Mouse (Mus musculus) embryonic stem cell, embryonic (primary cell): Measurements from ENCODE around the gene Sema4d.

Experiments
- CTCF ChIA-PET, 4 experiments: fragments of 300-600 bp in 2 of 4; fragments of 350-600 bp in 2 of 4; sonication (Branson Sonifier 250); formaldehyde crosslinking; loops; one replicate each; lab custom pipeline; 2022; ENCODE audit warnings: inconsistent platforms in 2 of 4; lab: Charles Lee
- POLR2A ChIA-PET, 4 experiments: fragments of 300-600 bp in 2 of 4; fragments of 350-600 bp in 2 of 4; sonication (Branson Sonifier 250); formaldehyde crosslinking; loops; one replicate each; lab custom pipeline; 2022; ENCODE audit warnings: antibody characterized with exemption in 4 of 4, inconsistent platforms in 1 of 4; lab: Charles Lee

Sema4d gene

DNA sequence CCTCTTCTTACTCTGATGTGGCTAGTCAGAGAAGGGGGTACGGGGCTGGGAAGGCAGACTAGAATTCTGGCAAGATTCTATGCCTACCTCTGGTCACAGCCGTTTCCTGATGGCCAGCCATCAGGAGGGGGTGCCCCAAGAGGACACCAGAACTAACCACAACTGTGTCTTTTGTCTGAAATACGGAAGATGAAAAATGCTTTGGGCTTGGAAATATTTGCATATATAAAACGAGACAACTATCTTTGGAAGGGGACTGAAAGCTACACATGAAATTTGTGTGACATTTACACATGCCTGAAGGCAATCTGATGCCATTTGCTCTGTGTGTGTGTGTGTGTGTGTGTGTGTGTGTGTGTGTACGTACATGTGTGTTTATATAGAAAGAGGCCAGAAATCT is 89.7 kb downstream of the Sema4d start:
- ChIA-PET POLR2A (no interaction called here), CTCF (no interaction called here)

DNA sequence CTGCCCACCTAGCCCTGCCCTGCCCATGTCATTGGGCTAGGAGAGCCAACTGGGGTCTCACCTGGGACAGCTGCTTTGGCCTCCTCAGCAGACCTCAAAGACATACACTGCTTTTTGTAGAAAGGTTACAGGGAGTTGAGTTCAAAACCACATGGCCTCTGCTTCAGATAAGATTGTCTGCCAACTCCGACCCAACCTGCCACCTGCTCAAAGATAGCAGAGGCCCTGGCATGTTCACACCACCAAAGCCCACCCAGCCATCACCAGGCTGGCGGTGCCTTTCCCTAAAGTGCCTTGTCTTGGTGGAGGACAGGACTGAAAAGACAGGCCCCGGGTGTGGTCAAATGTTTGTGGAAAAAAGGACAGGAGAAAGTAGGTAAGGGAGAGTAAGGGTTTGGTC is 95.2 kb downstream of the Sema4d start:
- POLR2A ChIA-PET, result interaction anchor here in 2 of 4 experiments (0.6 to 1.2 kb wide), 2 partner anchors 47 to 316 kb away, joined by 3 to 4 read pairs; partner anchors contain the start of gene Secisbp2 (in 1 of the 2)

DNA sequence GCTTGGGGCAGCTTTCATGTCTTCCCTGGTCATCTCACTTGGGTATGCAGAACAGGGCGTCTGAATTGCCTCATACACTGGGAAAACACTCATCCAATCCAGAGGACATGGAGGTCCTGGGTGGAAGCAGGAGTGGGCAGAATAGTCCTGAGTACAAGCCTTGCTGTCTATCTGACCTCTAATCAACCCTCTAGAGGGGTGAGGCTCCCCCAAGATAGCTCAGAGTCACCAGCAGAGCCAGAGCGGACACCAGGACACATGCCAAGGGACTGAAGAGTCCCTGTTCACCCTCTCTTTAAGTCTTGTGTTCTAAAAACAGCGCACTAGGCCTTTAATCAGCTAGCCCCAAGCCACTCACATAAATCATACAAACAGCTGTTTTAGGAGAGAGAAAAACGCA is 95.7 kb downstream of the Sema4d start:
- POLR2A ChIA-PET, result interaction anchor here in 2 of 4 experiments (0.6 to 1.2 kb wide), 2 partner anchors 47 to 316 kb away, joined by 3 to 4 read pairs; partner anchors contain the start of gene Secisbp2 (in 1 of the 2)
- CTCF ChIA-PET, result interaction anchor here in 1 of 4 experiments (0.6 kb wide), 1 partner anchor 171 kb away, joined by 10 read pairs; no protein-coding TSS in a partner anchor

More for the DNA sequence above, 95.2 kb downstream of the Sema4d start:
- CTCF ChIA-PET, result interaction anchor here in 1 of 4 experiments (0.6 kb wide), 1 partner anchor 170 kb away, joined by 10 read pairs; no protein-coding TSS in a partner anchor

DNA sequence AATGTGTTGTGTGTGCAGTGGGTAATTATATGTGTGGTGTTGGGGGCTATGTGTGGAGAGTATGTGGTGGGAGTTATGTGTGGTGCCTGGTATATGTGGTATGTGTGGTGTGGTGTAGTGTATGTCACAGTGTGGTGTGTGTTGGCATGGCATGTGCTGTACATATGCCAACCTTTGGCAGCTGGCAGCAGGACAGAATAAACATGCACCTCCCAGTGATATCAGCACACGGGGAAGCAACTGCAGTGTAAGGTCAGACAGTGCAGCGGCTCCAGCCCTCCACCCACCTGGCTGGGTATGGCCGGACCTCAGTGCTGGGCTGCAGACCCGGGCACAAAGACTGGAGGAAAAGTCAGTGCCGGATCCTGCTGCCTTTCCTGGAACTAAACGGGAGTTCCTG is 96.1 kb downstream of the Sema4d start:
- ChIA-PET POLR2A (interaction anchor here in 2 of 4 experiments (0.6 to 1.2 kb wide), 2 partner anchors 46 to 315 kb away, joined by 3 to 4 read pairs; partner anchors contain the start of gene Secisbp2 (in 1 of the 2)), CTCF (interaction anchor here in 1 of 4 experiments (0.6 kb wide), 1 partner anchor 171 kb away, joined by 10 read pairs; no protein-coding TSS in a partner anchor)

DNA sequence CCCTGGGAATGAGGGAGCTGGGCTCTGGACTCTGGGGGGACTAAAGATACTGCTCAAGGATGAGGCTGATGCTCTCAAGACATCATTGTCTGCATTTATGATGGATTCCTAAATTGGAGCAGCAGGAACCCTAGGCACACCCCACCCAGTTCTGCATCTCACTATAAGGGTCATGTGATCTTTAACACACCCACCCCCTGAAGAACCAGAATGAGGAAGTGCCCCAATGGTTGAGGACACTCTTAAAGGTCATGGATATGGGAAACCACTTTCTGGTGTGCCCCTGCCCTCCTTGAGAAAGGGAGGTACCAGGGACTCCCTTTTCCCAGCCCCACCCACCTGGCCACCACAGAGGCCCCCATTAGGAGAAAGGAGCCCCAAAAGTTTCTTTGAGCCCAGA is 97.1 kb downstream of the Sema4d start:
- CTCF ChIA-PET, result no interaction called here
- POLR2A ChIA-PET, result interaction anchor here in 1 of 4 experiments (1.0 kb wide), 1 partner anchor 22 kb away, joined by 3 read pairs; no protein-coding TSS in a partner anchor

DNA sequence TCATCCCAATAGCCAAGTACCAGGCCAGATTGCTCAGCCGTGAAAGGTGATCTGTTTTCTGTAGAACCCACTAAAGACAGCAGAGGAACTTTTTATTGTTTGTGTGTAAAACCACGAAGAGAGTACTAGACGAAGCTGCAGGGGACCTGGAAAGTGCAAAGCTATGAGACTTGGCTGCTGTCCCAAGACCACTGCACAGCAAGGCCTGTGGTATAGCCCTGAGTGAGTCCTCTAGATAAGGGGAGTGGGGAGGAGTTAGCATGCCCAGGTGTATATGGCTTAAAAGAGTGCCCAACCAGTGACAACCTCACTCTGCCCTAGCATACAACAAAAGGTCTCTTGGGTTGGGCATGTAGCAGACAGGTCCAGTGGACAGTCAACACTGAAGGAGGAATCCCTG is 104.9 kb downstream of the Sema4d start:
- CTCF ChIA-PET, result interaction anchor here in 2 of 4 experiments (0.6 to 1.2 kb wide), 3 partner anchors 37 to 716 kb away, joined by 3 to 6 read pairs (median 4); partner anchors contain the start of gene Secisbp2 (in 1 of the 2)
- POLR2A ChIA-PET, result interaction anchor here in 2 of 4 experiments (0.8 to 1.5 kb wide), 5 partner anchors 10 to 37 kb away, joined by 3 to 7 read pairs (median 3); partner anchors contain the start of gene Secisbp2 (in 1 of the 2)

DNA sequence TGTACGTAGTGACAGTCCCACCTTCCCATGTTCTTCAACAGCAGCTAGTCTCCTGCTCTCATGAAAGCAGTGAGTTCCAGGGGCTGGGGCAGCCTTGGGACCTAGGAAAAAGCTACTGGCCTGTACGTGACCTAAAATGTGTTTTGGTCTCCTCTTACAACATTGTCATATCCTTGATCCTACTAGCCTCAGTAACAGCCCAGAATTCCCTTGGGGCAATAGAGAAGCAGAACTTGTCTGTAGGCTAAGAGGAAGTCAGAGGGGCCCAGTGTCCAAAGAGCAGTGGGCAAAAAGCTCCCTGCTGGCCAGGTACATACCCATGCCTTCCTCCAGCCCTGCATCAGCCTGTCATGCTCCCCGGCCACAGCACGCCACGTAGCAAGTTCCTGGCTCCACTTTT is 106.6 kb downstream of the Sema4d start:
- CTCF ChIA-PET, result interaction anchor here in 1 of 4 experiments (0.6 kb wide), 1 partner anchor 639 kb away, joined by 3 read pairs; no protein-coding TSS in a partner anchor
- POLR2A ChIA-PET, result interaction anchor here in 2 of 4 experiments (0.5 to 1.8 kb wide), 2 partner anchors 19 to 42 kb away, joined by 5 to 9 read pairs; partner anchors contain the start of gene Cks2 (in 1 of the 2)

DNA sequence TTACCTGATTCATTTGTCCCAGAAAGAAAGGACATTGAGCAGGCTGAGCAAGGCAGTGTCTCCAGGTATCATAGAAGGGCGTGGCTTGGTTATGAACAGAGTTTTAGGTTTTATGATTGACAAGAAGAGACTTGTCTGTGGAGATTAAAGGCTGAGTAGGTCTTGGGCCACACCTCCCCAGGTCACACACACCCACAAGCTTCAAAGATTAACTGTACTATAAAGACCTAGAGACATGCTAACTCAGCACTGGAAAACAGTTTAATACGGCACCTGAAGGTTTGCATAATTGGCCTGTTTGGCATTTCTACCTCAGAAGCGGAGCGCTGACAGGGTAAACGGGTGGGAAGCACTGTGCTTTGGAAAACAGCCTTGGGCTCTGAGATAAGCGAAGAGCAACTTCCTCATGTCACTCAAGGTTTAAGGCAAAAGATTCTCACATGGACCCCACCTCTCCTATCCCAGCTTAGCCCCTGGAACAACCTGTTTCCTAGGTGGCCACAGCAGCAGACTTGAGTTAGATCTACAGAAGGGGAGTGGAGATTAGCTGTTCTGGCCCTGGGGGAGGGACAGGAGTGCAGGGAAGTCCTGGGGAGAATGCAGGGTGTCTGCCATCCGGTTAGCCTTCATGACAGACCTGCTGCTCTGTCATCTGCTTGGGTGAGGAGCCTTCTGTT is 108.1 kb downstream of the Sema4d start:
- CTCF ChIA-PET, result interaction anchor here in 1 of 4 experiments (0.6 kb wide), 1 partner anchor 1145 kb away, joined by 13 read pairs; no protein-coding TSS in a partner anchor
- POLR2A ChIA-PET, result interaction anchor here in 2 of 4 experiments (0.7 to 1.3 kb wide), 4 partner anchors 8 to 115 kb away, joined by 3 to 4 read pairs (median 3); no protein-coding TSS in a partner anchor

DNA sequence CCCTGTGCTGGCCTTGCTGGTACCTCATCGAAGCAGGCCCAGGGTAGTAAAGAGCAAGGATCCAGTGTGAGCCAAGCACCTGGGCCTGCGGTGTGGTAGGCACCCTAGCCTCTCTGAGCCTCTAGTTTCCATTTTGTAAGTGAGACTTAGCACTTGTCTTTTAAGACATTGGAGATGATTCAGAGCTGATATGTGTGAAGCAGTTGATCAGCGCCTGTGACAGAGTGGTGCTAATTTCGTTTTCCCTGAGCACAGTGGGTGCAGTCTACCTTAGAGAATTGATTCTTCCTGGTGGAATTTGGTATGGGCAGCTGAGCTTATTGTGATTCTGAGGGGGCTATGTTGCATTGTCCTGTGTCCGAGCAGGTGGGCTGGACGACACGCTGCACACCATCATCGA is 111.9 kb downstream of the Sema4d start:
- ChIA-PET CTCF (interaction anchor here in 2 of 4 experiments (0.7 to 0.9 kb wide), 2 partner anchors 9 to 163 kb away, joined by 3 to 4 read pairs; no protein-coding TSS in a partner anchor), POLR2A (interaction anchor here in 3 of 4 experiments (1.2 to 3.7 kb wide), 8 partner anchors 10 to 31 kb away, joined by 3 to 22 read pairs (median 7); partner anchors contain the start of gene Secisbp2 (in 1 of the 3))

DNA sequence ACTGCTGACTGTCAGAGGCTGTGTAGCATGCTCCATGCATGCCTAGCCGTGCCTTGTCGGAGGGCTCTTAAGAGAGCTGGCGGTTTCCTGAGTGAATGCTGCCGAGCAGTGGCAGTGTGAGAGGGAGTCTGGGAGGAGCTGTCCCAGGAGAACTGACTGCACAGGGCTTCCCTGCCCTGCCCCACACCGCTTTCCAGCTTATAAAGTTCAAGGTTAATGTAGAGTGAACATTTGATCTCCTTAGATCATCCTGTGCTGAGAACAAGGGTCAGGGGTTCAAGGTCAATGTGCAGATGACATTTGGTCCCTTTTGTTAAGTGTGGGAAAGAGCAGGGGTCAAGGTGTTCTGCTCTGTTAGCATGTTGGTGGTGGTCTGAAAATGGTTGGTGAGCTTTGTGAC is 112.5 kb downstream of the Sema4d start:
- ChIA-PET CTCF (interaction anchor here in 2 of 4 experiments (0.6 to 0.9 kb wide), 4 partner anchors 10 to 164 kb away, joined by 3 to 11 read pairs (median 4); no protein-coding TSS in a partner anchor), POLR2A (interaction anchor here in 3 of 4 experiments (0.7 to 3.7 kb wide), 11 partner anchors 10 to 172 kb away, joined by 3 to 22 read pairs (median 6); partner anchors contain the start of gene Secisbp2 (in 1 of the 3))

DNA sequence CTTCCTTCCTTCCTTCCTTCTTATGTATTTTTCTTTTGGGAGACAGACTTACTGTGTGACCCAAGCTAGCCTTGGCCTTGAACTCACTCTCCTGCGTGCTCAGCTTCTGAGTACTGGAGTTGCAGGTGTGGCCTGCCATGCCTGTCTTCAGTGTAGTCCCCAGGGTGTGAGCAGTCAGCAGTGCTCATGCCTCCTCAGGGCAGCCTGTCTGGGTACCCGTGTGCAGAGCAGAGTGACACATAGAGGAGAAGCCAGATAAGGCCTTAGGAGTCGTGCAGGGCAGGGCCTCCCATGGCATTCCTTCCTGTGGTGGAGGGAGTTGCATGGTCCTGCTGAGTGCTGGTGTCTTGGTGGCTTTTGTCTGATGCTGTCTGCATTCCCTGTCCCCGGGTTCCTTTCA is 114.2 kb downstream of the Sema4d start:
- ChIA-PET POLR2A (interaction anchor here in 1 of 4 experiments (1.6 kb wide), 1 partner anchor 28 kb away, joined by 5 read pairs; the partner anchor contains the start of gene Secisbp2), CTCF (interaction anchor here in 2 of 4 experiments (0.6 to 1.1 kb wide), 2 partner anchors 28 to 31 kb away, joined by 3 read pairs; partner anchors contain the start of gene Secisbp2 (in 1 of the 2))

DNA sequence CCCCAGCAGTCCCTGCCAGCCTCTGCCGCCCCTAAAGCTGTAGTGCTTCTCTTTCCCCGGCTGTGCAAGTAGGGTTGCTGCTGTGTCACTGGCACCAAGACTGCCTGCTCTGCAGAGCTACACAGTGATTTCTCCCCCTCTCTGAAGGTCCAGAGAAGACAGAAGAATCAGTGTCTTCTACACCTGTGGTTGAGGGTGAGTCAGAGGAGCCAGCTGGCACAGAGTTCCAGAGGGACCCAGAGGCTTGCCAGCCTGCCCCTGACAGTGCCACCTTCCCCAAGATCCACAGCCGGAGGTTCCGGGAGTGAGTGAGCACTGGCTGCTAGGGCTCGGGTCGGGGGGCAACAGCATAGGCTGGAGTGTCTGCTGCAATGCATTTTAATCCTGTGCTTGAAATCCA is 114.9 kb downstream of the Sema4d start:
- ChIA-PET POLR2A (interaction anchor here in 2 of 4 experiments (0.6 to 1.2 kb wide), 3 partner anchors 10 to 19 kb away, joined by 3 to 4 read pairs (median 4); no protein-coding TSS in a partner anchor), CTCF (interaction anchor here in 1 of 4 experiments (0.6 kb wide), 1 partner anchor 32 kb away, joined by 3 read pairs; no protein-coding TSS in a partner anchor)

DNA sequence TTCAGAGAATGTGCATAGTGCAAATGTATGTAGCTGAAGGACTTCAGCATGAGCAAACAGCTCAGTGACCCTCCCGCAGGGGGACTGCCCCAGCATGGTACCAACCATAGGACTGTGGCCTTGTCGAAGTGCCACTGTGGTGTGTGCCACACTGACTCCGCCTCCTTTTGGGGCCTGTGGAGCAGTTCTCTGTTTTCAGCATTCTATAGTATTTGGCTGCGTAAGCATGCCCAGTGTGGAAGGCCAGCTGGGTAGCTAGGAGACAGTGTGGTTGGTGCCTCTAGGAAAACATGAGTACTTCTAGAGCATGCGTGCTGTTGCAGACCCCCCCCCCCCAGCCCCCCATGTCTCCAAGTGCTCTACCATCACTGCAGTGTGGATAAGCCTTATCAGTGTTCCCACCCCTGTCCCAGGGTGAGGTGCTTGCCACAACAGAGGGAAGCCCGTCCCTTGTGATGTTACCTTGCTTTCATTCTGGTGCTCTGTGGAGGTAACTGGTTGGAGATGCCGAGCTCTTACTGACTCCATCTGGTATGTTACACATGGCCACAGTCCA is 115.8 kb downstream of the Sema4d start:
- ChIA-PET CTCF (interaction anchor here in 2 of 4 experiments (0.7 kb wide), 2 partner anchors 10 to 55 kb away, joined by 3 to 6 read pairs; no protein-coding TSS in a partner anchor), POLR2A (interaction anchor here in 3 of 4 experiments (0.7 to 1.7 kb wide), 8 partner anchors 8 to 30 kb away, joined by 3 to 8 read pairs (median 3); no protein-coding TSS in a partner anchor)

DNA sequence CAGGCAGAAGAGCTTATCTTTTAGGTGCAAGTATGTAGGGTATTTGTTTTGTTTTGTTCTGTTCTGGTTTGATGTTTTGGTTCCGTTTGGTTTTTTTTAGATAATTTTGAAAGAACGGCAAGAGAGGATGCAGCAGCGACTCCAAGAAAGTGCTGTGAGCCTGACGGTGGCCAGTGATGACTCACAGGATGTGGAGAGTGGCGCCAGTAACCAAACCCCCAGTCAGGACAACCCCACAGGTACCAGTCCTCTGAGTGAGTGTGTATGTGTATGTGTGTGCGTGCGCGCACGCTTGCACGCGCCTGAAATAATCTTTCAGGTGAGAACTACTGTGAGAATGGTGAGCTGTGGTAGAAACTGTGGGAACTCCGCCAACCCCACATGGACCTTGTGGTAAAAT is 116.5 kb downstream of the Sema4d start:
- POLR2A ChIA-PET, result interaction anchor here in 3 of 4 experiments (1.0 to 1.7 kb wide), 8 partner anchors 8 to 29 kb away, joined by 3 to 8 read pairs (median 3); no protein-coding TSS in a partner anchor
- CTCF ChIA-PET, result interaction anchor here in 2 of 4 experiments (0.7 kb wide), 2 partner anchors 9 to 56 kb away, joined by 3 to 6 read pairs; no protein-coding TSS in a partner anchor

DNA sequence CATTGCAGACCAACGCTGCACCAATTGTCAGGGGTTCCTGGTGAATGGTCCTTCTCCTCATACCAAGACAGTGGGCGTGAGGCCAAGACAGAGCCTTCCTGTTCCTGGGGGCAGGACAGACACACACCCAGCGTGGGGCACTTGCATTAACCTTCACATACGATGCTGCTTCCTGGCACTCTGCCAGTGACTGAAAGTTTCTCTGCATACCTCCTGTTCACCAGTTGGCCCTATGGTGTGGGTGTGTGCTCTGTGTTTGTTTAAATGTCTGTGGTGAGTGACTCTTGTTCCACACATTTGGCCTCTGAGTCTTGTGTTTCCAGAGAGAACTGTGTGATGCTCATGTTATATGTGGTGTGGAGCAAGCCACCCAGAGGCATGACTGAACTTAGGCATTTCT is 116.9 kb downstream of the Sema4d start:
- POLR2A ChIA-PET, result interaction anchor here in 2 of 4 experiments (1.0 to 1.7 kb wide), 5 partner anchors 9 to 28 kb away, joined by 3 to 5 read pairs (median 3); no protein-coding TSS in a partner anchor
- CTCF ChIA-PET, result no interaction called here

DNA sequence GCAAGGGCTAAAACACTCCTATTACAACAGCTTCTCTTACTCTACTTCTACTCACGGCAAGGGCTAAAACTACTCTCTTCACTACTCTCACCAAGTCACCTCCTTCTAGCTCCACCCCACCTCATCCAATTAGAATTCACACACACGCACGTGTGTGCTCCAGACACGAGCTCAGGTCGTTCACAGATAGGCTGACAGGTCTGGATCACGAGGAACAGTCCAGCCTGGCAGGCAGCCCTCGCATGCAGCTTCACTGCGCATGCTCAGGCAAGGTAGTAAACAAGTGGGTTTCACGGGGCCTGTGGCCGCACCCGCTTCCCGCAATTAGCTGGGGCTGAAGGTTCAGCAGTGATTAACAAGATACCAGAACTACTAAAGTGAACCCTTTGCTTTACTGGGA is 125.4 kb downstream of the Sema4d start:
- POLR2A ChIA-PET, result interaction anchor here (0.6 to 4.8 kb wide), 47 partner anchors 8 to 555 kb away, joined by 3 to 30 read pairs (median 4); partner anchors contain the start of genes Secisbp2 (in 4 of the 4), Cks2 (in 2 of the 4) and Sema4d (in 1 of the 4)
- CTCF ChIA-PET, result interaction anchor here in 2 of 4 experiments (0.6 to 1.0 kb wide), 3 partner anchors 9 to 17 kb away, joined by 3 to 6 read pairs (median 4); partner anchors contain the start of gene Secisbp2 (in 2 of the 2)

DNA sequence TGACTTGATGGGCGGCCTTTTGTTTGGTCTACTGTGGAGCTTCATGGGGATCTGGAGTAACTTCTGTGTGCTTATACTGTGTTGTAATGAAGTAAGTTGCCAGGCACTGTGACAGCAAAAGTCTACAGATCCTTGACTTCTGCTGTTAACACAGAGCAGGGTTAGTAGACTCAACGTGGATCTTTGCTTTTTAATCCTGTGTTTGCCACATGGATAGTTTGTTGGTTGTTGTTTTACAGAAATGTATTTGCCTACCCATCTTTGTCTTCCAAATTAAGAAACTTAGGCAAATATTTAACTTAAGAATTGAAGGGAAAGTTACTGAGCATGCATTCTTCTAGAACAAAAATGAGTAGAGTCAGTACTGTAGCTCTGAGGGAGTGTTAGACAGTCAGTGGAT is 130.0 kb downstream of the Sema4d start:
- POLR2A ChIA-PET, result interaction anchor here in 3 of 4 experiments (0.8 to 2.8 kb wide), 5 partner anchors 11 to 52 kb away, joined by 3 to 27 read pairs (median 8); partner anchors contain the start of gene Secisbp2 (in 3 of the 3)
- CTCF ChIA-PET, result no interaction called here
